Mouse (Mus musculus) lung, embryonic 14.5 days (tissue): ENCODE data around the gene Srcin1. TPM values are rescaled to one million over a fixed set of nuclear protein-coding genes. Genes with fewer than 3 reads are reported as not detected.
A peak's percentile ranks its signal among the peaks of the same experiment; 100 is the strongest.

ENCODE experiments used
- ATAC-seq: fragments of 200-750 bp; cut with Nextera tagmentation; 2 replicates; pipeline ENCODE4 v1.8.0; 2017; ENCODE audit warnings: mild to moderate bottlenecking, moderate TSS enrichment, moderate library complexity; ENCODE audit not compliant: insufficient read depth
- DNase-seq: peaks from one replicate; pipeline ENCODE4 v3.0.0-alpha.2; 2015
- H3K27ac ChIP-seq: fragments of 300-500 bp; sonication (generic); 2 replicates; pipeline ENCODE4 v1.5.1; 2014; ENCODE audit warnings: low read depth, mild to moderate bottlenecking, moderate library complexity
- H3K27me3 ChIP-seq: fragments of 300-500 bp; sonication (generic); 2 replicates; pipeline ENCODE4 v1.6.1; 2014; ENCODE audit warnings: low read length, control low read depth; ENCODE audit not compliant: insufficient read depth
- H3K36me3 ChIP-seq: fragments of 300-500 bp; sonication (generic); 2 replicates; pipeline ENCODE4 v1.6.1; 2014; ENCODE audit warnings: control low read depth; ENCODE audit not compliant: insufficient read depth
- H3K4me1 ChIP-seq: fragments of 300-500 bp; sonication (generic); 2 replicates; pipeline ENCODE4 v1.6.1; 2014; ENCODE audit warnings: antibody characterized with exemption, control low read depth; ENCODE audit not compliant: insufficient read depth
- H3K4me2 ChIP-seq: fragments of 300-500 bp; sonication (generic); 2 replicates; pipeline ENCODE4 v1.6.1; 2014; ENCODE audit warnings: mild to moderate bottlenecking
- H3K4me3 ChIP-seq: fragments of 300-500 bp; sonication (generic); 2 replicates; pipeline ENCODE4 v1.5.1; 2014; ENCODE audit warnings: low read depth, low read length
- H3K9ac ChIP-seq: fragments of 300-500 bp; sonication (generic); 2 replicates; pipeline ENCODE4 v1.6.1; 2014
- H3K9me3 ChIP-seq: fragments of 300-500 bp; sonication (generic); 2 replicates; pipeline ENCODE4 v1.6.1; 2016; ENCODE audit warnings: low read depth, low read length, control low read depth
- CTCF ChIP-seq: IDR thresholded peaks from 2 replicates; pipeline ENCODE4 v1.5.1; 2016; ENCODE audit warnings: antibody characterized with exemption, low read depth
- WGBS: fragments of 180-500 bp; shearing (Covaris S2); extraction: QIAGEN DNeasy Blood & Tissue Kit; methylation state at CpG from one replicate; pipeline ENCODE4 v1.1.7; 2014; 5-methylcytosine and 5-hydroxymethylcytosine counted together
- polyA plus RNA-seq: library from polyadenylated mRNA; unstranded; fragments of >200 nt; fragmentation: Nextera tagmentation; extraction: Ambion mirVana; gene quantifications from 2 replicates; pipeline ENCODE4 v1.2.1, GENCODE M21; 2014

Gene Srcin1
- polyA plus RNA-seq, 1 experiment from 2014 or later = 0.68 TPM

- no peak for ATAC-seq
- no peak for TF ChIP-seq CTCF
- H3K4me2 ChIP-seq = no peak overlapping the region
- H3K9ac ChIP-seq = no peak overlapping the region
- H3K4me1 ChIP-seq = no peaks in the 10 kb centered on the region
- H3K9me3 ChIP-seq = no peaks in the 10 kb centered on the region
- 61% methylated on average over 8 of the region's 8 CpGs for WGBS
- no peaks in the 10 kb centered on the region for H3K36me3 ChIP-seq
- no peaks in the 10 kb centered on the region for H3K27me3 ChIP-seq
- DNase-seq = no peak
- no peak overlapping the region for H3K27ac ChIP-seq
- no peak overlapping the region for H3K4me3 ChIP-seq
Observed at GRCm38 (mm10) chr11:97611076-97611475, 35.1 kb upstream of the Srcin1 start.

- WGBS = 78% methylated on average over 13 of the region's 13 CpGs
- Histone ChIP-seq H3K4me2 (no peak overlapping the region), H3K9me3 (no peaks in the 10 kb centered on the region), H3K27ac (no peak overlapping the region), H3K4me1 (no peaks in the 10 kb centered on the region), H3K27me3 (no peaks in the 10 kb centered on the region), H3K9ac (no peak overlapping the region), H3K4me3 (no peak overlapping the region), H3K36me3 (no peaks in the 10 kb centered on the region)
- DNase-seq (no peak), ATAC-seq (no peak)
- TF ChIP-seq CTCF = no peak
Observed at GRCm38 (mm10) chr11:97609743-97610142, 33.8 kb upstream of the Srcin1 start.

DNA sequence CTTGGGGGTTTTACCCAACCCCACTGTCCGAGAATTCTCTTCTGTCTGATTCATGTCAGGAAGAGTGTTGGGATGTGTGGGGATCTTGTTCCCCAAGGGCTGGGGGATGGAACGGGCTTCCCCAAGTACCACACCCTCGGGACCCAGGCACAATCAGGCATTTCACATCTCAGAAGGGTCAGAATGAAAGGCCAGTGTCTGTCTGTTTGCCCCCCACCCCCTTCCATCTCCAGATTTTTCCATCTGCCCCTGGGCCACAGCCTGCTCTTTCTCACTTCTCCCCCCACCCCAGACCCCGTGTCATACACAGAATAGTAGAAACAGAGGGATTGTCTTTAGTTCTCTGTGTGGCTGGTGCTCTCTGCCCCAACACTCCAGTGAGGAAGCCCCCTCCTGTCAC lies 32.9 kb upstream of the Srcin1 start:
- Histone ChIP-seq H3K4me1 (no peaks in the 10 kb centered on the region), H3K9me3 (no peaks in the 10 kb centered on the region), H3K27ac (no peak overlapping the region), H3K4me3 (no peak overlapping the region), H3K9ac (no peak overlapping the region), H3K36me3 (no peaks in the 10 kb centered on the region), H3K4me2 (no peak overlapping the region), H3K27me3 (no peaks in the 10 kb centered on the region)
- DNase-seq (no peak), ATAC-seq (no peak)
- no peak for TF ChIP-seq CTCF
- WGBS = 67% methylated on average over 4 of the region's 4 CpGs

DNA sequence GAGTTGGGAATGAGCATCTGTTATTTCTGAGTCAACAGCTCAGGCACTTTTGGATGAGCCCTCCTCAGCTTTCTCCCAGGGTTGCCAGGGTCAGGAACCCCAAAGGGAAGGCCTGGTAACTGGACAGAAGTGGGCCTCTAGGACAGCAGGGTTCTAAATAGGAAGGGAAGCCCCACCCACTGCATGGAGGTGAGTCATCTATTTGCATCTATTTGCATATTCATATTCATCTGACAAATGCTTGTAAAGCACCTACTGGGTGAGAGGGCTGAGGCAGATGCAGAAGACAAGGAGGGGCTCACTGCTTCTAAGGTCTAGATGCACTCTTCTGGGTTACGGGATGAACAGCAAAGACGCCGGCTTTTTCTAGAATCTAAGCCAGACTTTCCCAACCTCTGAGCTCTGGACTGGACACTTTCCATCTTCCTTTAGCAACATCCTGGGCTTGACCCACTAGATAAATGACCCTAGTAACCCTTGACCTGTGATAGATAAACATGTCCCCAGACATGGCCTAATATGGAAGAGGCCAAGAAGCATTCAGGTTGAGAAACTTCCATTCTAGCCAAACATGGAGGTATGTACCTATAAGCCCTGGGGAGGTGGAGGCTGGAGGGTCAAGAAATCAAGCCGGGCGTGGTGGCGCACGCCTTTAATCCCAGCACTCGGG lies 31.2 kb upstream of the Srcin1 start:
- H3K9ac ChIP-seq = no peak overlapping the region
- no peaks in the 10 kb centered on the region for H3K27me3 ChIP-seq
- H3K4me1 ChIP-seq = no peaks in the 10 kb centered on the region
- H3K9me3 ChIP-seq = no peaks in the 10 kb centered on the region
- no peak for TF ChIP-seq CTCF
- H3K4me3 ChIP-seq = no peak overlapping the region
- no peak for DNase-seq
- 91% methylated on average over 8 of the region's 8 CpGs for WGBS
- no peaks in the 10 kb centered on the region for H3K36me3 ChIP-seq
- H3K4me2 ChIP-seq = no peak overlapping the region
- no peak for ATAC-seq
- no peak overlapping the region for H3K27ac ChIP-seq

DNA sequence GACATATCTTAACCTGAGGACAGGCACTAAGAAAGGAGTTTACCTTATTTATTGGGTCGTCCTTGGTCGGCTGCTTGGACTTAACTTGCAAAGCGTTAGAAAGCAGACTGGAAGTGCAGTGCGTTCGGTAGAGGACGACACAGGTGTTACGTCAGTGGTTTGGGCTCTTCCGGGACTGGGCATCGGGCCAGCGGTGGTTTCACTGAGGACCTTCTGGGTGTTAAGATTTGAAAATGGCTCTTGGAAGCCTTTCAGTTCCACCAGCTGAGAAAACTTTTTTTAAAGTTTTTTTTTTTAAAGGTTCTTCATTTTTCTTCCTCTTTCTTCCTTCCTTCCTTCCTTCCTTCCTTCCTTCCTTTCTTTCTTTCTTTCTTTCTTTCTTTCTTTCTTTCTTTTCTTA lies 27.9 kb upstream of the Srcin1 start:
- no peak overlapping the region for H3K27ac ChIP-seq
- WGBS = 42% methylated on average over 10 of the region's 10 CpGs
- ATAC-seq = no peak

GRCm38 (mm10) chr11:97602223-97602622 lies 26.2 kb upstream of the Srcin1 start:
- no peak overlapping the region for H3K27ac ChIP-seq
- H3K4me1 ChIP-seq = no peaks in the 10 kb centered on the region
- WGBS = 26% methylated on average over 6 of the region's 6 CpGs

More for the DNA sequence above, 27.9 kb upstream of the Srcin1 start:
- DNase-seq = peak; percentile 75
- Histone ChIP-seq H3K9ac (no peak overlapping the region), H3K4me1 (no peaks in the 10 kb centered on the region), H3K4me2 (no peak overlapping the region), H3K36me3 (no peaks in the 10 kb centered on the region), H3K9me3 (no peaks in the 10 kb centered on the region), H3K27me3 (no peaks in the 10 kb centered on the region), H3K4me3 (no peak overlapping the region)
- TF ChIP-seq CTCF = no peak

GRCm38 (mm10) chr11:97599104-97599503 lies 23.1 kb upstream of the Srcin1 start:
- no peaks in the 10 kb centered on the region for H3K9me3 ChIP-seq
- WGBS = 82% methylated on average over 8 of the region's 8 CpGs
- TF ChIP-seq CTCF = no peak
- DNase-seq (no peak), ATAC-seq (no peak)
- no peaks in the 10 kb centered on the region for H3K4me1 ChIP-seq
- H3K36me3 ChIP-seq = no peaks in the 10 kb centered on the region
- H3K9ac ChIP-seq = no peak overlapping the region
- no peak overlapping the region for H3K4me3 ChIP-seq
- no peaks in the 10 kb centered on the region for H3K27me3 ChIP-seq
- H3K4me2 ChIP-seq = no peak overlapping the region
- H3K27ac ChIP-seq = no peak overlapping the region

More at GRCm38 (mm10) chr11:97602223-97602622, 26.2 kb upstream of the Srcin1 start:
- no peak overlapping the region for H3K4me3 ChIP-seq
- H3K36me3 ChIP-seq = no peaks in the 10 kb centered on the region
- no peak for TF ChIP-seq CTCF
- H3K9me3 ChIP-seq = no peaks in the 10 kb centered on the region
- no peak for ATAC-seq
- no peak for DNase-seq
- no peak overlapping the region for H3K9ac ChIP-seq
- H3K27me3 ChIP-seq = no peaks in the 10 kb centered on the region
- H3K4me2 ChIP-seq = no peak overlapping the region
